Mouse (Mus musculus): ENCODE measurements at regions not wholly inside any gene's neighbourhood (a gene's known extent, or its start where the extent isn't known, plus 50 kb on each side); places are given as distances from the start of the nearest gene placed in this dataset.
A peak's percentile ranks its signal among the peaks of the same experiment; 100 is the strongest.

DNA sequence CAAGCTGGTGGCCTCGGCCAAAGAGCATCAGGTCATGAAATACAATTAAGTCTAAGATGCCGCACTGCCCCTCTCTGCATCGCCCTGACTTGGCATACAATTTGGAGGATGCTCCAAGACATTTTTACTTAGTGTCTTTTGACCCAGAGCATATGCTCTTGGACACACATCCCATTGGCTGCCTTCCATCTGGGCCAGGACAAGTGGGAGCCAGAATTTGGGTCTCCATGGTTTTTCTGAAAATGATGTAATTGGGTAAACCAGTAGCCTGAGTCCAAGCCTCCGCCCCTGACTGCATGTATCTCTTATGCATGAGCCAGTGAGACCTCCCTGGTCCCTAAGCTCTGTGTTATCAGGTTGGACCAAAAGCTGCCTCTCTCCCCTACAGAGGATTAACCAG is 117.1 kb upstream of the Rpl38 start:
- no peak for DNase-seq (ENCODE audit: low spot score in 2 of 2)

DNA sequence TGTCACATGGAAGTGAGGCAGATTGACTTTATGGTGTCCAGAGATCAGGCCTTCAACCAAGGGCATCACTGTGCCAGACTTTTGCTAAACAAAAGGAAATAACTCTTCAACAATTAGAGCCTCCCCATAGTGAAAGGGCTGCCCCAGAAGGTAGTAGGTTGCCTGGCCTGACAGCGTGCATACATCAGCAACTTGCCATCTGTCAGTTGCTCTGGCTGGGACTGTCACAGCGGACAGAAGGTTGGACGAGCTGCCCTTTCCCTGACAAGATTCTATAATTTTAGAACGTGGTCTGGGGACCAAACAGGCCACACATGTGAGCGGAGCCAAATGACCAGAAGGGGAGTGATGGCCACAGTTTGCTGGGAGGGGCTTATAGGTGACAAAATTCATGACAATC is 119.7 kb upstream of the Rpl38 start:
- DNase-seq (ENCODE audit: low spot score in 2 of 2): no peak

DNA sequence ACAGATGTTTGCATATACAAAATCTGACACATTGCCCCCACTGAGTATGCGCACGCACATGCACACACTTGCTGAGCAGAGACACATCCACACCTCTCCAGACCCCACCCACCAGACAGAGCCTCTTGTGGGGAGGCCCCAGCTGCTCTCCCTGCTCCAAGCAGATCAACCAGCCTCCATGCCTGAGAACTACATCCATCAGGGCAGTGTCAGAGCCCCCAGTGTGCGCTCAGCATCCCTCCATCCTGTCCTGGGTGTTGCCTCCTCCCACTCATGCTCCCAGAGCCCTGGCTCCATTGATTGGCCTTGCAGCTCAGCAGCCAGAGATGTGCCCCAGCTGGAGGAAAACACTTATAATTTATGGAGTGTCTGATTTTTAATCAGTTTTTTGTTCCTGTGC is 124.1 kb upstream of the Rpl38 start:
- no peak for DNase-seq (ENCODE audit: low spot score in 2 of 2)

DNA sequence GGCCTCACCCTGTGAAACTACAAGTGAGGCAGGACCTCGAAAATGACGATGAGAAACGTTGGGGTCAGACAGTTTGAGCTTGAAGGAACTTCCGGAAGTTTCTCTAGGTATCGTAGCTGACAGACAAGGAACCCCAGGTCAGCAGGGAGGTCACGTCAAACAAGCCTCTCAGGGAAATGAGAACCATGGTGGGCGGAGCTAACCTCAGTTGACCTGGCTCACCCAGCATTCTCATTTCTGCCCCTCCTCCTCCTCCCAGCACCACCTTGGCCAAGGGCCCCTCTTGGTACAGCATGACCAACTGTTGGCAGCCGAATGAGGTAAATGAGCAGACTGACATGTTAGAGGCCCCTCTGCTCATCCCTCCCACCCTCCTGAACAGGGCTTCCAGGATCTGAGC is 126.2 kb upstream of the Rpl38 start:
- DNase-seq (ENCODE audit: low spot score in 2 of 2): no peak

DNA sequence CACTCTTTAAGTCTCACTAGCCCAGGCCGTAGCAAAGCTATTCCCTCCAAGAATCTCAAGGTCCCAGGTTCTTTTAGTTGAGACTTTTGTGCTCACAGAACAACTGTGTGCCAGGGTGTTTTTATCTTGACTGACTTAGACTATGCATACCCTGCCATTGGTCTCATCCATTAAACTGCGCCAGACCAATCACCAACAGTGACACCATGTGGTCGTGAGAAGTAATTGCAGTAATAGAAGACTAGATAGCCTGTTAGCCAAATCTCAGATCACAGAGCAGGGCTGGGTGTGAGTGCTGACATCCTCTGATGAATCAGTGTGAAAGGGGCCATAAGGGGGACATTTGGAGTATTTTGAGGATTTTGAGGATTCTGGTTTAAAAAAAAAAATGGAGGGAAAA is 127.8 kb upstream of the Rpl38 start:
- DNase-seq (ENCODE audit: low spot score in 2 of 2): no peak

DNA sequence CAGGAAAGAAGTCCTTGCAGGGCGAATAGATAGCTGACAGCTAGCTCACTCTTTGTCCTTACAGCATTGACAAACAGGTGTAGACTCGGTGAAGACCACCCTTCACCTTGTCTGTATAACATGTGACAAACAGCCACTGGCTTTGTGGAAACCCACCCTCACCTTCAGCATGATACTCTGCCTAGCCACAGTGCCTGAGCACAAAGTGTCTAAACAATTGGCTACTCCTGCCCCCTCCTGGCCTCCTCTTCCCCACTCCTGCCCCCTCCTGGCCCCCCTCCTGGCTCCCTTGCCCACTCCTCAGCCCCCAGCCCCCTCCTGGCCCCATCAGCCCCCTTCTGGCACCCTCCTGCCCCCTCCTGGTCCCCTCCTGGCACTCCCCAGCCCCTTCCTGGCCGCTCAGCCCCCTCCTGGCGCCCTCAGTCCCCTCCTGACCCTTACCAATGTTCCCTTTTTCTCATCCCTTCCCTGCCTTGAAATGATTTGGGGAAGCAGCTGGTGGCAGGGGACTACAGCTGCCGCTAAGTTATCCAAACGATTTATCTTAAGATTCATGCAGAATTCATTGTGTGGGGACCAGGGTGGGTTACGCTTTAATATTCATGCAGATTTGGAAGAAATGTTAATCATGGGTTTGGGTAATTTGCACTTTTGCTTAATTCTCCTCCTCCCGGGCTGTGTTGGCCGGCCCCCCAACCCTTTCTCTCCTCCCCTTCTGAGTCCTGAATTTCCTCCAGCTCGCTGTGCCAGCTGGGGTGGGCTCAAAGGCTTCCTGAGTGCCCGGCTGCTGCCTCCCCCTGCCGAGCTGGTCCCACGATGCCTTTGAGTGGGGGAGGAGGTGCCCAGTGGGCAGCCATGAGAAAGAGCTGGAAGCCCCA is 131.5 kb upstream of the Rpl38 start:
- DNase-seq (ENCODE audit: low spot score in 2 of 2): peak; percentile 48 to 52

DNA sequence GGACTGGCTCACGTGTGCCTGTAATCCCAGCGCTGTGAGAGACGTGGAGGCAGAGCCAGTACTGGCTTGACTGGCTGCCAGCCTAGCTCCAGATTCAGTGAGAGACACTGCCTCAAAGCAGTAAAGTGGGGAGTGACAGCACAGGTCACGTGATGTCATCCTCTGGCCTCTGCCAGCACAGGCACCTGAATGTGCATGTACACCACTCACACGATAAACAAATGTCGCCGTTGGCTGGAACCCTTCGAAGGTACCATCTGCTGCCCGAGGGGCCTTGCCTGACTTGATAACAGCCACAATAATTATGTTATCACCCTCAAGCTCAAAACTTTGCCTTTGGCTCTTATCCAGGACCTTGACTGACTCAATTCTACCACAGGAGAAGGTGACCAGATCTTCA is 132.4 kb upstream of the Rpl38 start:
- no peak for DNase-seq (ENCODE audit: low spot score in 2 of 2)

DNA sequence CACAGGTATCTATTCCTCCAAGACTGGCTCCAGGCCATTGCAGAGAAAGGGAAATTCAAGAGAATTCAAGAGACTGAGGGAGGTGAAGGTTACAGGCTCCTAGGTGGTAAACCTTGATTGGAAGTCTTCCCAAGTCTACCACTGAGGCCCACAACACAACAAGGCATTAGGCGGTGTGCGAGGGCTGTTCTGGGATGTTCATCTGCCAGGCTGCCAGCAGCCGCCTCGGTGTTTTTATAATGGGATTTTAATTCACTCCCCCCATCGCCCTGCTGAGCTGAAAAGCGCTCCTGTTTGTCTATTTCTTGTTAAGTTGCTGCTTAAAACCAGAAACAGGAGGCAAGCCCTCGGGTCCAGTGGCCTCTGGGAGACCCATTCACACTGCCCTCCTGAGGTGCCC is 133.9 kb upstream of the Rpl38 start:
- DNase-seq (ENCODE audit: low spot score in 2 of 2): no peak

DNA sequence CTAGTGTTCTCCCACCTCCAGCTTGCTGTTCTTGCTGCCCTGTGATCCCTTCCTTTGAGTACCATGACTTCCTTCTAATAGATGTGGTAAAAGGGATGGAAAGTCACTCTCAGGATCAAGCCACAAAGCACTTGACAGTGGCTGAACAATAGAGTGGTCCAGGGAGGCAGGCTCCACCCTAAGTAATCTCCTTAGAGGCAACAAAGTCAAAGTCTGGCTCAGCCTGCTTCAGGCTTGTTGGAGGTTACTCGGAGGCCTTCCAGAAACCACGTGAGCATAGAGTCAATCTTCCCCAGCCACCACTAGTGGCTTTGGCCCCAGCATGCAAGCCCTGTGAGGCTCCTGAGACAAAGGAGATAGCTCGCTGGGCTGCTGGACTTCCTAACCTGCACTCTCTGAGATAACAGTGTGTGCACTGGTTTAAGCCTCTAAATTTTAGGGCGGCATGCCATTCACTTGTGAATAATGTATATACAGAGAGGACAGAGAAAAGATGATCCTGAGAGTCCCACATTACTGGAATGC is 137.0 kb upstream of the Rpl38 start:
- DNase-seq (ENCODE audit: low spot score in 2 of 2): no peak

DNA sequence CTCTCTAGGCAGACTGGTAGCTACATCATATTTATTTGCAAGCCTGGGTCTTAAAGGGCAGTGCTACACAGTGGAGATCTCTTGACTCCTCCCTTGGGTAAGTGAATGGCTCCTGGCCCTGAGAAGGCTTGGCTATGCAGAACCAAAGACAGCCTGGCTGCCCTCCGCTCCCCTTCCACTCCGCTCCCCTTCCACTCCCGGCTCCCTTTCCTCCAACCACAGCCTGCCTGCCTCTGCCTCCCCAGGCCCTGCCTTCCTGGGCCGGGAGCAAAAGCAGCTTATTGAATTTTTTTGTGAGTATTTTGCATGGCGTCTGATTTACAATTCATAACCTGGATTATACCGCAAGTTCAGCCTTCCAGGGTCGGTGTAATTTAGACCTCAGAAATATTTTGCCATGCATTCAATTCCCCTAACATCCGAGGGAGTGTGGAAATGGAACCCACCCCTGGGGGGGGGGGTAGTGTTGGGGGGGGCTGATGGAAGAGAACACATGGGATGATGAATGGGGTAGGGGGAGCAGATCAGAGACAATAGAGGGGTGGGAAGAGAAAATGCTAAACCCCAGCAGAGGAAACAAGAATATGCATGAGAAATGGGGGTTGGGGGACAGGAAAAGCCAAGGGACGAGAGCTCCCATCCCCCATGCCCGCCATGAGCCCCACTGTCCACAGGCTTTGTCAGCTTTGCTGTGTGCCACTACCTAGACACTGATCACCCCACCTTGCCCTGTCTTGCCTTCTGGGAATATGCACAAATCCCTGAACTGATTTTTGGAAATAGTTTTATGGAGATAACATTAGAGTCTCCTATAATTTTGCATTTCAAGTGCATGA is 139.2 kb upstream of the Rpl38 start:
- no peak for DNase-seq (ENCODE audit: low spot score in 2 of 2)

DNA sequence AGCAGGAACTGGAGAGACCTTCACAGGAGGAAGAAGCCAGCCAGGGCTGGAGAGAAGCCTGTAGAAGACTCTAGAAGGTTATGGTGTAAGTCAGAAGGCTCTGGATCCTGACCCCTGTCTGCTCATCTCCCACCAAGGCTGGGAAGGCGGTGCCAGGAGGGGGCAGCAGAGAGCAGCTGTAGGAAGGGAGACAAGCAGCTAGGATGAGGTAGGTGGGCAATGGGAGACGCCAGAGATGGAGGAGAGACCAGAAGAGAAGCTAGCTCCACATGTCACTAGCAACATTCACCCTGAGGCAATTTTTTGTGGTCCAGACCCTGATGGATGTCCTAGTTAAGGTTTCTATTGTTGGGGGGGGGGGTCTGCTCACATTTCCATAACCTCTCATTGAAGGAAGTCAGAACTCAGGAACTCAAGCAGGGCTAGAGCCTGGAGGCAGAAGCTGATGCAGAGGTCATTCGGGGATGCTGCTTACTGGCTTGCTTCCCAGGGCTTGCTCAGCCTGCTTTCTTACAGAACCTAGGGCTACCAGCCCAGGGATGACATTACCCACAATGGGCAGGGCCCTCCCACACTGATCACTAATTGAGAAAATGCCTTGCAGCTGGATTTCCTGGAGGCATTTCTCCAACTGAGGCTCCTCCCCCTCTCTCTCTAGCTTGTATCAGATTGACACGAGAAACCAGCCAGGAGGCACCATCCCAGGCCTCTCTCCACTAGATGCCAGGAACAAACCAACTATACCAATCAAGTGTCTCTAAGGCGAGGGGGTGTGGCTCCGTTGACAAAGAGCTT is 144.7 kb upstream of the Rpl38 start:
- DNase-seq (ENCODE audit: low spot score in 2 of 2): peak in 1 of 2 experiments; percentile 67

DNA sequence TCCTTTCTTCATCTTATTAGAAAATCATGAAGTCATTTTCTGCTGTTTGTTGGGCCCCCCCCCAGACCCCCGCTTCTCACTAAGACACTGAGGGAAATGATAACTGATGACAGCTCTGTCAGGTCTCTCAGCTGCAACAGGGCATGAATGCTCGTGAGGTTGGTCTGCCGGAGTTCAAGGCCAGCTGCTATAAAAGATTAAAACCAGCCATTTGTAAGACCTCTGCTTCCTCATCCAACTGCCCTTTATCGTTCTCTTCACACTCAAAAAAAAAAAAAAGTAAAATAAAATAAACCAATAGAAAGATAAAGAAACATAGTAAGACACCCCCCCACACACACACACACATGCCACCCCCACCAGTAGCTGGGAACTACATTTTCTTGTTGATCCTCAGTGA is 153.0 kb upstream of the Rpl38 start:
- DNase-seq (ENCODE audit: low spot score in 2 of 2): no peak

DNA sequence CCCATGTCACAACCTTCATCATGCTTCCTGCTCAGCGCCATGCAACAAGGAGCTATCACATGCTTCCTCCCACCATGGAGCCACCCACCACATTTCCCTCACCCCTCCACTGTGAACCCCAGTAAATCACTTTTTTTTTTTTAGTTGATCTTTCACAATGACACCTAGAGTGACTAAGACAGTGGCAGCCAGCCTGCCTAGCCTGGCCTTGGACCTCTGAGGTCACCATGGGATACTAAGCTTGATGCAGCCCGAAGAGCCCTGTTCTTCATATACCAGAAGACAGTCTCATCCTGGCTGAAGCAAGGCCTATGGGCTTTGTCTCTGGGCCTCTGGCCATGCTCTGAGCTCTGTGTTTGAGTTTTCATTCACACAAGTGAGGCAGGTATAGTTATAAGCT is 154.2 kb upstream of the Rpl38 start:
- DNase-seq (ENCODE audit: low spot score in 2 of 2): no peak

DNA sequence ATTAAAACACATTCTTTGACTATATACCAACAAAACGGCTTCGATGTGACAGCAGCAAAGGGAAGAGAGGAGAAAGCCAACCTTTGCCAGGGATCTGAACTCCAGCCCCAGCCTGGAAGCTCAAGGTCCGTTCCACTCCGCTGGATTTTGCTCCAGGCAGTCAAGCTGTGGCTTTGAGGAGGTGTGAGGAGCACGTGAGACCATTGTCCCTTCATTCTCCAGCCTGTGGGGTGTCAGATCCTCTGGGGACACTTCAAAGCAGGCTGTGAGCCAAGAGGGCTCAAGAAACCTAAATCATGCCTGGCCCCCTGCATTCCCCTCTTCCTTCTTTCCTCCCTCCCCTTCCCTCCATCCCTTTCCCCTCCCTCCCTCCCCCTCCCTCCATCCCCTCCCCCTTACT is 154.9 kb upstream of the Rpl38 start:
- no peak for DNase-seq (ENCODE audit: low spot score in 2 of 2)

DNA sequence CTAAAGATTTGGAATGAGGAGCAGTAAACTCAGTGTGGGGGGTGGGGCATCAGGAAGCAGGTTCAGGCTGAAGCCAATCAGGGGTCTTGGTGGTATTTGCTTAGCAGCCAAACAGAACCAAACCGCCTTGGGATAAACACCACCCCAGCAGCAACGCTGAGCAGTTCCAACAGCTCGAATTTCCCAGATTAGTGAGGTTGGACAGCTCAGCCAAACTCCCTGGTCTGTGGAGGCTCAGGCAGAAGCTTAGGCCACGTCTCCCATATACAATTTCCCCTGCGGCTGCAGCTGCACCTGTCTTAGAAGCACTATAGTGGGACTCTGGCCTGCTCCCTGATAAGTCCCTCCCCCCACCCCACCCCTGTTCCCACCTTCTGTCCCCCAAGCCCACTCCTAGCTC is 156.3 kb upstream of the Rpl38 start:
- DNase-seq (ENCODE audit: low spot score in 2 of 2): no peak

DNA sequence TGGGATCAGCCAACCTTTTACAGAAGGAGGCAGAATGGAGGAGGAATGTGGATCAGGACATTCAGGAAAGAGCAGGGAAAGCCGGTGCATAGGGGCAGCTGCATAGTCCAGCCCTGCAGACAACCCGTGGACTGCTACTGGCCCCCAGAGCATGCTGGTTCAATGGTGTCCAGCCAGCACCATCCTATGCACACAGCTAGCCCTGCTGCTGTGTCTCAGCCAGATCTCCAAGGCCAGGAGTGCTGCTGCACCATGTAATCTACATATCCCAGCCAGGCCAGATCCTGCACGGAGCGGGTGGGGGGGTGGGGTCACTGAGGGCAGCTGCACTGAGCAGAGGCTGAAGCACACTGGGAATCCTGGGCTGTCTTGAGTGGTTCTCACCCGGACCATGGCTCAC is 165.8 kb upstream of the Rpl38 start:
- no peak for DNase-seq (ENCODE audit: low spot score in 2 of 2)

DNA sequence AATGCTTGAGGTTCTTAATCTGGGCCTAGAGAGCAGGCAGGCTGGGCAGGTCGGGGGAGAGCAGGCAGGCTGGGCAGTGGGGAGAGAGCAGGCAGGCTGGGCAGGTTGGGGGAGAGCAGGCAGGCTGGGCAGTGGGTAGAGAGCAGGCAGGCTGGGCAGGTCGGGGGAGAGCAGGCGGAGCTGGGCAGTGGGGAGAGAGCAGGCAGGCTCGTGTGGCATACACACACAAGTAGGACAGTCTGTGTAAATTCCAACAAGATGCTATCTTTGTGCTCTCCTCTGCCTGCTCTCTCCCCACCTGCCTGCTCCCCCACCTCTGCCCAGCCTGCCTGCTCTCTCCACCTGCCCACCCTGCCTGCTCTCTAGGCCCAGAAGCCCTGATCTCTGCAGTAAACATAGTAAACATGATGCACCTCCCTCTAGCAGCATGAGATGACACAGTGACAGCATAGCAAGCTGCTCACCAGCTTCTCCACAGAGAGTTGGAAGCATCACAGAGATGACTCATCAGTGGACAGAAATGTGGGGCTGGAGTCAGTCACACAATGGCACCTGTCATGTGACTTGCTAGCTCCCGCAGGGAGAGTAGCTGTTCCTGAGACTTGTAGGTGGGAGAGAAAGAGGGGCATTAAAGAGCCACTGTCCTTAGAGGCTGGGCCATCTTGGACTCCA is 166.3 kb upstream of the Rpl38 start:
- DNase-seq (ENCODE audit: low spot score in 2 of 2): no peak

DNA sequence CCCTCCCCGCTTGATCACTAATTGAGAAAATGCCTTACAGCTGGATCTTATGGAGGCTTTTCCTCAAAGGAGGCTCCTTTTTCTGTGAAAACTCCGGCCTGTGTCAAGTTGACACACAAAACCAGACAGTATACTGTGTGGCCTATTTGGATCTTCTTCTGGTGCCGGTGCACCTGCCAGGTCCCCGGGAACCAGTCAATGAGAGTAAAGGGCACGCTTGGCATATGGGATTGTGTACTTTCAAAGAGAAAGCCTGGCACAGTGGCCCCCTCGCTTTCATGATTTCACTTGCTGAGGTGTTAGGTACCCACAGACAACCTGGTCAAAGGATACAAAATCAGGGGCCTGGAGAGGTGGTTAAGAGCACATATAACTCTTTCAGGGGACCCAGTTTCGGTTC is 167.9 kb upstream of the Rpl38 start:
- no peak for DNase-seq (ENCODE audit: low spot score in 2 of 2)

DNA sequence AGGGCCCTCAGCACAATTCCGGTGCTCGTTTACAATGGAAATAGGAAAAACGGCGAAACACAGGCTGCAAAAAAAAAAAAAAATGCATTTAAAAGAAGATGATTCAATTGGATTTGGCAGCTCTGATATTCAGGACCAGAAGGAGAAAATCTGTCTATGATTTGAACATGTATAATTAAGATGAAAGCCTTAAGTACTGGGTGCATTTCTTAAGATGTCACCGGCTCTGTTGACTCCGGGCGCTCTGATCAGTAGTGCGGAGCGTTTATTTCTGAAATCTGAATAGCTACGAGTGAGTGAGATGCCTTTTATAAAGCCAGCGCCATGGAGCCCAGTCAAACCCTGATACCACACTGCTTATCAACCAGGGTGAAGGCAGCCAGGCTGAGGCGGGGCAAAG is 168.7 kb upstream of the Rpl38 start:
- DNase-seq (ENCODE audit: low spot score in 2 of 2): no peak

DNA sequence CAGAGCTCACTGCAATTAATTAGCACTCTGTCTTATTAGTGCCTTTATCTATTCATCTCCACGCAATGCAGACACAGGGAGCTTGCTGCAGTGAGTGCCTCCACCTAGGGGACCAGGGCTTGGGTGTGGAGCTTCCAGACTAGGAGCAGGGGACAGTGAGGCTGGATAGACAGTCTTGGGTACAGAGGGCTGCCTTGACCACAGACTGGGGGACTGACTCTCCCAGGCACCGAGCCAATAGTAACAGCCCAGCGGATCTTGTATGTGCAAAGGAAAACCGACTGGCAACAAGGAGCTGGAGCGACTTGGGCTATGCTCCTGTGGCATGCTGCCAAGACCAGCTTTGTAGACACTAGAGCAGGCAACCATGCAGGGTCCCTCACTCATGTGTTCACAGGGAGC is 172.8 kb upstream of the Rpl38 start:
- peak in 1 of 2 experiments; percentile 38 for DNase-seq (ENCODE audit: low spot score in 2 of 2)

DNA sequence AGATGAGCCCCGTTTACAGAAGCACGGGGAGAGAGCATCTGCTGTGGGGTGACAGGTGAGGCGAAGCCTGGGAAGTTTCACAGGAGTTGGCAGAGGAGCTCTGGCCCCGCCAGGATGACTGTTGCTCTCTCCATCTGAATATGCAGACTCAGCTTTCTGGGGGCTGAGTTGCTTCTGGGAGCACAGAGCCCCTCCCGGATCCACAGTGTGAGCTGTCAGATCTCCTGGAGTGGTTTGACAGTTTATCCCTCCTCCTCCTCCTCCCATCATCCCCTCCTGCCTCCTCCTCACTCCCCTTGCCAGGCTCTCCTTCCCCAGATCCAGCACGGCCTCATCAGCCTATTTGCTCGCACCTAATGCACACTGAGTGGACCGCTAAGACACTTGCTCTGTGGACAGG is 181.9 kb upstream of the Rpl38 start:
- DNase-seq (ENCODE audit: low spot score in 2 of 2): no peak

Data from frontal cortex, postnatal 10 days (tissue).